Mouse (Mus musculus) testis, adult 2 months (tissue): Measurements from ENCODE around the gene Strn4.

Experiments
- CTCF ChIP-seq: fragments of 200-500 bp; IDR thresholded peaks from 2 replicates; pipeline ENCODE4 v1.5.1; 2012; ENCODE audit warnings: low read depth, mild to moderate bottlenecking, inconsistent platforms, low read length, moderate library complexity; ENCODE audit not compliant: control insufficient read depth, insufficient read depth, insufficient replicate concordance
- POLR2A ChIP-seq: fragments of 200-500 bp; IDR thresholded peaks from 2 replicates; pipeline ENCODE4 v1.6.1; 2012; ENCODE audit warnings: low read depth, mild to moderate bottlenecking, inconsistent platforms, low read length, moderate library complexity; ENCODE audit not compliant: control insufficient read depth

GRCm38 (mm10) chr7:16821091-16821490 is 5.4 kb downstream of the Strn4 start:
- TF ChIP-seq POLR2A: no peak
- TF ChIP-seq CTCF: no peak
